Mouse (Mus musculus) layer of hippocampus, postnatal 10 days (tissue): ENCODE results near the gene Nr2c1. TPM values are rescaled to one million over a fixed set of nuclear protein-coding genes. Genes with fewer than 3 reads are reported as not detected.

Experiments
- DNase-seq, 2 experiments: peaks; one replicate each; pipeline ENCODE4 v3.0.0; 2021; ENCODE audit warnings: low spot score in 2 of 2
- total RNA-seq, 2 experiments: library from RNA; stranded (reverse); gene quantifications; 2 replicates each; pipeline ENCODE4 v1.2.3; 2021

The Nr2c1 gene
- total RNA-seq, 2 experiments from 2014 or later: 7.3 to 7.8 TPM

DNA sequence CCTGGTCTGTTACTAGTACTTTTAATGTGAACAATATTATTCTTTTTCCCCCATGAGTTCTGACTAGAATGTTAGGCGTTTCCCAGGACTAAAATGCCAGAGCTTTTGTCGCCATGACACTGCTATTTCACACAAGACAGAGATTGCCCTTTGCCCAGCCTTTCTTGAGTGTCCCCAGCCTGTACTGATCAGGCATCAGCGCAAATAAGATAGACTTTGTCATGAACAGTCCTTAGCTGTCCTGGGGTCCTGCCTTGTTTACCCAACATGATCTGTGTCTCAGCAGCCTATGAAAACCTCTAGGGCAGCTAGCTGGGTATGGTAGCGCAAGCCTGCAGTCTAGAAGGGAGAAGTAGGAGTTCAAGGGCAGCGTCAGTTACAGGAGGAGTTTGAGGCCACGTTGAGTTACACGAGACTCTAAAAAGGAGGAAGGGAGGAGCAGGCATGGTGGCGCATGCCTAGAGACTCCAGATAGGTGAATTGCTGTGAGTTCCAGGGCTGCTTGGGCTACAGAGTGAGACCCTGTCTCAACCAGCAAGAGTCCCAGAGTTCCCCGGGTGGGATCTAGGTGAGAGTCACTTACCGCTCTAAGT, 8.8 kb upstream of the Nr2c1 start:
- DNase-seq: no peak

DNA sequence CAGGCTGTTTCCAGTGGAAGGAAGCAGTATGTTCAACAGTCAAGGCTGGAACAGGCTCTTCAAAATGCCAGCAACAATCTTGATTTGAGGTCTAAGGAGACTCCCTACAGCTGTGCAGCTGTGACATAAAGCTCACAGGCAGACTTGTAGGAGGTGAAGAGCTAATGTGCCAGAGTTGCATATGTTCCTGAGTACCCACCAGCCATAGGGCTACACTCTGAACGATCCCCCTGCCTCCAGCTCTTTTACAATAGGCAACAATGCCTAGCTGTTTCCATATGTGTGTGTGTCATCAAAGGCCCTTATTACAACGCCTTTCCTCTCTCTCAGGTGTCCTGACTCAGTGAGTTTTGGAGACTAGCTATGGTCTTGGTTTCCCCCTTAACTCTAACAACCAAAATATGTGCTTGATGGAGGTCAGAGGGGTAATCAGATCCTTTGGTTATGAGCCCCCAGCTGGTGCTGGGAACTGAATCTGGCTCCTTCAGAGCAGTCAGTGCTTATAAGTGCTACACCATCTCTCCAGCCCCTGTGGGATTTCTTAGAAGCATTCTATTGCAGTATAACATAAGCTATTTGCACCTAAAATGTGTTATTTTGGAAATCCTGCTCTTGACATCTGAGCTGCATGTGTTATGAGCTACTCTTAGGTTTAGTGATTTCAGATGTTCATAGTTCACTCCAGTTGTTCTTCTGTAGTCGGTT, 7.4 kb upstream of the Nr2c1 start:
- DNase-seq: no peak

DNA sequence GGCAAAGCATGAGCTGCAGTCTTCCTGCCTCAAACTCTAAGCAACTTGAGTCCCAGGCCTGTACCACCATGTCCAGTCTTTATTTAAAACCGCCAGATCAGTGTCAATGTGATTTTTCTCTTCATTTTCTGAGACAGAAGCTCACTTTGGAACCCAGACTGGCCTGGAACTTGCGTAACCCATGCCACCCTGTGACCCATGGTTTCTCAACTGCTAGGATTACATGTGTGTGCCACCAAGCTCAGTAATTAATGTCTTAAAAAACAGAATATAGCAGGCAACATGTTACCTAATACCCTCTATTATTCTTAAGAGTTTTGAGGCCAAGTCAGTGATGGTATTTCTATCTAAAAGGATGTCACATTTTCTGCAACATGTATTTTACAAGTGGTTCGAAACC, 5.4 kb upstream of the Nr2c1 start:
- no peak for DNase-seq

DNA sequence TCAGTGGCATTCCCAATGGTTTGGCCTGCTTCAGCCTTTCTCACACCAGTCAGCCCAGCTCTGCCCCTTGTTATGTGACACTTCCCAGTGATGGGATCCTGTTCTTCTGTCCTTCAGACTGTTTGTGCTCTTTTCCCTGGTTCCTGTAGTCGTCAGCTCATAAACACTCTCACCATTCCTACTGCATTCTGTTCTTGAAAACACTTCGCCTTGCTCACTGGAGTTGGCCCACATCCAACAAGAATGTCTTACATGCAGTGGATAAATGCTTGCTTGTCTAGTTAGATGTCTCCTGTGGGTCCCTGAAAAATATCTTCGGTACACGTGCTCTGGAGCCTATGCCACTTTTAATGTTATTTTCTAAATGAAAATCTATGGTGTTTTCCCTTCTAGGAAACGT, 3.2 kb upstream of the Nr2c1 start:
- no peak for DNase-seq

DNA sequence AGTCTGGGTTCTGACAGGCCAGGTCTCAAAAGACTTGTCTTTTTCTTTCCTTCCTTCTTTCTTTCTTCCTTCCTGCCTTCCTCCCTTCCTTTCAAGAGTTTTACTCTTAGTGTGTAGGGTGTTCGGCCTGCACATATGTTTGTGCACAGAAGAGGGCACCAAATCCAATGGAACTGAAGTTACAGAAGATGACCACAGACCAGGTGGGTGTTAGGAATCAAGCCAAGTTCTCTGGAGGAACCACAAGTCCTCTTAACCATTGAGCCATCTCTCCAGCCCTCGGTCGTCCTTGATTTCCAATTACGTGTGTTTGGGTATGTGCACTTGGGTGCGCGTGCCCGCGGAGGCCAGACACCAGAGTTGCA, 450 bp upstream of the Nr2c1 start:
- DNase-seq: no peak

DNA sequence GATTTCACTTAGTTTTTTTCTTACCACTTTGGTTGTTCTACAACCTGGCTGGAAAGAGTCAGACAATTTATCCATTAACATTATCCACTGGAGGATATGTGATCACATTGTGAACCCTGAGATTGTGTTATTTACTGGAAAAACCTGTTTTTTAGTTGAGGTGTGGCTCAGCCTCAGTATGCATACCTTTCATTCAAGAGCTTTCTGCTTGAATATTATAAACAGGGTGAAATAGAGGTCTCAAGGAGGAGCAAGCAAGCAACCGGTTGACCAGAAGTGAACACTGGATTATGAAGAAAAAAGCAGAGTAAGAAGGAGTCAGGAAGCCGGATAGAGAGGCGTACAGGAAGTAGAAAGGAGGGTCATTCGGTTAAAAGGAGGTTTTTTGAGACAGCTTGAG, 3.7 kb downstream of the Nr2c1 start:
- DNase-seq: no peak

DNA sequence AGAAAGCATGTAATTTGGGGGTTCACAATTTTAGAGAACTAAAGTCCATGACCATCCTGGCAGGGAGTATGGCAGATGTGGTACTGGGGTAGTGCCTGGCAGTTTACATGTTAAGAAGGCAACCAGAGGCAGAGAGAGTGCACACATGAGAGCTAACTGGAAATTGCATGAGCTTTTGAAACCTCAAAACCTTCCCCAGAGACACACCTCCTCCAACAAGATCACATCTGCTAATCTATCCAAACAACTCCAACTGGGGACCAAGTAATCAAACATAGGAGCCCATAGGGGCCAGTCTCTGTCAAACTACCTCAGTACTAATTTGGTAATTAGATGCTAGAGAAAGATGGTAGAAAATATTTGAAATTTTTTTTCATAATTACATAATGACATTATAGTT, 6.0 kb downstream of the Nr2c1 start:
- no peak for DNase-seq

DNA sequence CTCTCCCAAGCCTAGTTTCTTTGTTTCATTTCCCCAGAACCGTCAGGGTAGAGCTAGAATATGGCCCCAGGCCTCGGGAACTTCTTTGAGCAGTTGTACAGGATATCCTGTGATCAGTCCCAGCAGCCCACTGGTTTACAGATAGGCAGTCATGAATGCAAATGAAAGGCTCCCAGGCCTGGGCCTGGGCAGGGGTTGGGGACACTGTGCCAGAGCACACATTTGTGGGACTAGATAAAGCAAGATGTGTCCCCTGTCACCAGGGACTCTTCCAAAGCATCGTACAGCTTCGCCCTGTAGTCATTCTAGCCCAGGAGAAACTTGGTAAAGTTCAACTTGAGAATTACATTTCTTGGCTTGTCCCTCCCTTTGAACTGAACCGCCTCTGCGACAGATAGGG, 11.1 kb downstream of the Nr2c1 start:
- DNase-seq: no peak

DNA sequence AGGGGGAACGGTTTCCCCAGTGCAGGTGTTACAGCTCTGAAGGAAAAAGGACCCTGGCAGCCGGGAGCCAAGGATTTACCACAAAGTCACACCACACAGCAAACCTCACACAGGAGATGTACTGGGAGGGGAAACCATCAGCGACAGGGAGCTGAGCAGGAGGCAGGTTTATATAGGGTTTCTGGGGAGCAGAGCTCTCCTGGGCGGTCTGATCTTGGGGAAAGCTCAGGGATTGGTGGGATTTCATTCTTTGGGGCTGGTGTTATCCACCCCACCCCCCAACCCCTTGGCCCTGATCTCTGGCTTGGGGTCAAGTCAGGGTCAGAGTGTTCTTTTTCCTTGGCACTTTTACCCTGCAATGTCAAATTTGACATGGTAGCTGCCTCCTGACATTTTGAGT, 11.6 kb downstream of the Nr2c1 start:
- DNase-seq: no peak

DNA sequence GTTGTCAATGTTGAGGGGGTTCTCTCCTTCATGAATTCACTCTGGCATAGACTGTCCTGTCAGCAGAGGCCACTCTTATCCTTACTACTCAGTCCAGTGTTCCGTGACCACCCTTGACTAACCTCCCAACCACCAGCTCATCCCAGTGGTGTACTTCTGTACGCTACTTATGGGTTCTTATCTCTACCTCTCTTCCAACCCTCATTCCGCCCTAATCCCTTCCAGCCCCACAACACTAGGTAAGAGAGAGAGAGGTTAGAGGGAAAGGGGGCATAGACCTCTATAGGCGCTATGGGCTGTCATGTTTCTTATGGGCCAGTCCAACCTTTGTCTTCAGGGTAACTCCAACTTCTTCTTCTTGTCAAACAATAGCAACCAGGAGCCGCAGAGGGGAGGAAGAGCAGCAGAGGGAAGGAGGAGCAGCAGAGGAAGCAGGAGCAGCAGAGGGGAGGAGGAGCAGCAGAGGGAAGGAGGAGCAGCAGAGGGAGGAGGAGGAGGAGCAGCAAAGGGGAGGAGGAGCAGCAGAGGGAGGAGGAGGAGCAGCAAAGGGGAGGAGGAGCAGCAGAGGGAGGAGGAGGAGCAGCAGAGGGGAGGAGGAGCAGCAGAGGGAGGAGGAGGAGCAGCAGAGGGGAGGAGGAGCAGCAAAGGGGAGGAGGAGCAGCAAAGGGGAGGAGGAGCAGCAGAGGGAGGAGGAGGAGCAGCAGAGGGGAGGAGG, 13.4 kb downstream of the Nr2c1 start:
- DNase-seq: no peak

DNA sequence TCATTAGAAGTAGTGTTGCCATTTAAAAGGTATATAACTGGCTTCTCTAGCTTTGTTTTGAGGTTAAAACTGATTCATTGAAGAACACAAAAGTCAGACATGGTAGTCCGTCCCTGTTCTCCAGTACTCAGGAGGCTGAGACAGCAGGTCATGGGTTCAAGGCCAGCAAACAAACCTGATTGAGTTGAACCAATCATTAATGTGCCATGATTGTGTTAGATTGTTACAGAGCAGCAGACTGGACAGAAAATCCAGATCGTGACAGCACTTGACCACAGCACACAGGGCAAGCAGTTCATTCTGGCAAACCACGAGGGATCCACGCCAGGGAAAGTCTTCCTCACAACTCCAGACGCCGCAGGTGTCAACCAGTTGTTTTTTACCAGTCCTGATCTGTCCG, 14.2 kb downstream of the Nr2c1 start:
- no peak for DNase-seq

DNA sequence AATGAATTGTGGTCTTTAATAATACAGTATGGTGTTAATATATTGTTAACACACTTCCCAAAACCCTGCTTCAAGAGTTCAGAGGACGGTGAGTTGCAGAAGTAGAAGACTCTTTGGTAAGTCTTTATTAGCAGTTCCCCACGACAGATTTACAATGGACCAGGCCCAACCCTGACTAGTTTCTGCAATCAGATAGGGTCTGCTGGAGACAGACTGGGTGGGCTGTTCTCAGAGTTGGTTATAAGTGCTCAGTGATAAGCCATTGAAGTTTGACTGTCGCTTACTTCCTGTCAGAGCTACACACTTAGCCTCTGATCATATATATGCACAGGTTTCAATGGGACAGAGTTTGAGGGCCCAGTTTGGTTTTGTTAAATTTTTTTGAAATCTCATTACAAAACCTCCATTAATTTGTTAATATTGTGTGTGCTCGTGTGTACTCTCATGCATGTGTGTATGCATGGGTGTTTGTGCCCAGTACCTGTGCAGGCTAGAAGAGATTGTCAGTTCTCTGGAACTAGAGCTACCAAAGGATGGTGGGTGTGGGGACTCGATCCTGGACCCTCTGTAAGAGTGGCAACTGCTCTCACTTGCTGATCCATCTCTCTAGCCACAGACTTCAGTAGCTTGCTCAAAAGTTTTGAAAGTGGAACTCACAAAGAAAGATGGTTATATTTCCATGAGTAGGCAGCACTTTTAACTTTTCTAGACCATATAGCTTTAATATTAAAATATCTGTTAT, 16.5 kb downstream of the Nr2c1 start:
- DNase-seq: no peak

DNA sequence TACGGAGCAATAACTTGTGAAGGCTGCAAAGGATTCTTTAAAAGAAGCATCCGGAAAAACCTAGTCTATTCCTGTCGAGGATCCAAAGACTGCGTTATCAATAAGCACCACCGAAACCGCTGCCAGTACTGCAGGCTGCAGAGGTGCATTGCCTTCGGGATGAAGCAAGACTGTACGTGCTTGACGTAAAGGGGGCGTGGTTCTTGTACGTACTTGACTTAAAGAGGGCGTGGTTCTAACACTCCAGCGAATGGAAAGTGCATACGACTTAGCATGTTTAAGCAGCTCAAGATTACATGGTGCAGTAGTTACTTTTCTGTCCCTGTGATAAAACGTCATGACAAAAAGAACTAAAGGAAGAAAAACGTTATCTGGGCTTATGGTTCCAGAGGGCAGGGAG, 17.6 kb downstream of the Nr2c1 start:
- no peak for DNase-seq

DNA sequence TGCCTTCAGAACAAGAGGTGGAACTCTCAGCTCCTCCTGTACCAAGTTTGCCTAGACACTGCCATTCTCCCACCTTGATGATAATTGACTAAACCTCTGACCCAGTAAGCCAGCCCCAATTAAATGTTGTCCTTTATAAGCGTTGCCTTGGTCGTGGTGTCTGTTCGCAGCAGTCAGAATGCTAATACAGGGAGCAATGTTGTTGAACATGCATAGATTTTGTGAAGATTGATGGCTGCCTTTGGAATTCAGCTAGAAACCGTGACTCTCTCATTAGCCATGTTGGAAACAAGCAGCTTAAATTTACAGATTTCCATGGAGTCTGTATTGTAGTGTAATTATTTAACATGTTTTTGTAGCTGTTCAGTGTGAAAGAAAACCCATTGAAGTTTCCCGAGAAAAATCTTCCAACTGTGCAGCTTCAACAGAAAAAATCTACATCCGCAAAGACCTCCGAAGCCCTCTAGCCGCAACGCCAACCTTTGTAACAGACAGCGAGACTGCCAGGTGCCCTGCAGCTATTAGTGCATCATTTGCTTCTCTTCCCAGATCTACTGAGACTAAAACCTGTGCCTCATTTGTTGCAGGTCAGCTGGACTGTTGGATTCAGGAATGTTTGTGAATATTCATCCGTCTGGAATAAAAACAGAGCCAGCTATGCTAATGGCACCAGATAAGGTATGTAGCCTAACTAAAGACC, 19.4 kb downstream of the Nr2c1 start:
- DNase-seq: no peak

DNA sequence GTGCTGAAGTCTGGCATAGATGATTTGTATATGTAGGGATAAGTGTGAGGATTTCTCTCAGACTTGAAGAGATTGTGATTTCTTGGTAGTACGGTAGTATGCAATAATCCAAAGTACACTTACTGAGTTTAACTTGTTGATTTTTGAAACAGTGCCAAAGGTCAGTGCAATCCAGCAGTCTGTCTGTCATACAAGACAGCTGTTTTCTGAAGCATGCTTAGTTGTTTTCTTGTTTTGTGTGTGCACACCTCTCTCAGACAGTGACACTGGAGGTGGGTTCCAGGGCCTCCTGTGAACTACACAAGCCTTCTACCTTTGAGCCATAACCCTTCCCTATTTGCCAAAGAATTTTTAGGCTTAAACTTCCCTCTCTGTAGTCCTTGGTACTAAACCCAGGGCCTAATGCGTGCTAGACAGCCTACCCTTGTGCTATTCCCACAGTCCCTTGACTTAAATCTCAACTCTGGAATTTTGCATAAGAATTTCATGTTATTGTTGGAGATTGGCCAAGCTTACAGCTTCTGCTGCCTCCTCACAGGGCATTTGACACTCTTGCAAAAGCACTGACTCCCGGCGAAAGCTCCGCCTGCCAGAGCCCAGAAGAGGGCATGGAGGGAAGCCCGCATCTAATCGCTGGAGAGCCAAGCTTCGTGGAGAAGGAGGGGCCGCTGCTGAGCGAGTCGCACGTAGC, 23.8 kb downstream of the Nr2c1 start:
- DNase-seq: no peak

DNA sequence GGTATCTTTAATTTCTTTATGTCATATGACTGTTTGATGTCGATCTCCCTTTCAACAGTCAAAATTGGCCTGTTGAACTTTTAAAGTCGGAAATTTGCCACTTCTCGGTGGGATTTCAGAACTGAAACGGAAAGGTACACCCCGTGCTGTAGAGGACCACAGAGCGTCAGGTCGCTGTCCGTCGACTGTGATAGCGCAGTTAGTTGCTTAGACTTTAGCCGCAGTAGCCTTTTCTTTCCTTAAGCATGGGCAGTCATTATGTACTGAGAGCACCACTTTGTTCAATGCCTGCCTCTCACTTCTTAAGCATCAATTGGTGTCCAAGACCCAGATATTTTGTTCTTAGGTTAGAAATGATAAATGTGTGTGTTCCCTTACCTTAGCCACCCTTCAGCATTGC, 24.3 kb downstream of the Nr2c1 start:
- DNase-seq: no peak

DNA sequence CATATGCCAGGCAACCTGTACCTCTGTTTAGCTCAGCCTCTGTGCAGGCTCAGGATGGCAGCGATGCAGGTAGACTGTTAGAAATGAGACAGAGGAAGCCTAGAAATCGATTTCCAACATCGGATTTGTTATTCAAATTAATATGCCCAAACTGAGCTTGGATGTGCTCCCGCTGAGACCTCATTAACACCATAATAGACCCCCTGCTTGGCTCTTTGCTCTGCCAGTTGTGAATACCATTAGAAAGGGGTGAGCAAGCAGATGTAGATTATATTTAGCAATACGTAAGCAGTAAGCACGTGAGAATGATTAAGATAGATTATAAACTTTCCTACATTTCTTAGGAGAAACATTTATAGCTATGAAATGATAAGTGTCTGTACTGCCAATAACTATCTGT, 24.9 kb downstream of the Nr2c1 start:
- no peak for DNase-seq

DNA sequence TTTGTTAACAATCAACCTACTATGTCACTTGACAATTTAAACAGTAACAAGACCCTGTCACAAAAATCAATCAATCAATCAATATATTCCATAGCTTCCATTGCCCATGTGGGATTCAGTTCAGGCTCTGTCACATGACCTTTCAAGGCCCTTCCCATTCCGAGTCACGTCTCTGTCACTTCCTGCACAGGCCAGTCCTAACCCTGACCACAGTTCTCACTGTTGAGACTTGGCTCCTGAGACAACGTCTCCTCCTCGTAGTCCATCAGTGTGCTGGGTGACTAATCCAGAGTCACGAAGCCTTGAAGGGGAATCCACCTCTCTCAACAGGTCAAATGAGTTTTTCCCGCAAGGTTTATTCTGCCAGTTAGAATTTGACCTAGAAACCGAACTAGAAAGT, 26.8 kb downstream of the Nr2c1 start:
- no peak for DNase-seq

DNA sequence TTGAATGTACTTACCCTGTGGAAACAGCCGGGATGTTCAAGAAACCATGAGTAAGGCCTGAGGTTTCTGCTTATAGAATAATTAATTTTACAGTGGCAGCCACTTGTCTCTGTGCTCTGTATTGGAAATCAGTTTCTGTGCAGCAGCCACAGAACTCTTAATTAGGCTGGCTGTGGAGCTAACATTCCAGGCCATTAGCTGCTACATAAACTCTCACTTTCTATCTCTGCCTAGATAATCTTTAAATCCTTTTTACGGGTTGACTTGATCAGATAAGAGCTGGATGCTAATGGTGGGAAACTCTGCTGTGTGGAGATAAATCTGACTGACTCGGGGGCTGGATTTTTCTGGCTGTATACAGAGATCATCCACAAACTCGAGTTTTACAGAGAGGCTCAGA, 35.4 kb downstream of the Nr2c1 start:
- no peak for DNase-seq

DNA sequence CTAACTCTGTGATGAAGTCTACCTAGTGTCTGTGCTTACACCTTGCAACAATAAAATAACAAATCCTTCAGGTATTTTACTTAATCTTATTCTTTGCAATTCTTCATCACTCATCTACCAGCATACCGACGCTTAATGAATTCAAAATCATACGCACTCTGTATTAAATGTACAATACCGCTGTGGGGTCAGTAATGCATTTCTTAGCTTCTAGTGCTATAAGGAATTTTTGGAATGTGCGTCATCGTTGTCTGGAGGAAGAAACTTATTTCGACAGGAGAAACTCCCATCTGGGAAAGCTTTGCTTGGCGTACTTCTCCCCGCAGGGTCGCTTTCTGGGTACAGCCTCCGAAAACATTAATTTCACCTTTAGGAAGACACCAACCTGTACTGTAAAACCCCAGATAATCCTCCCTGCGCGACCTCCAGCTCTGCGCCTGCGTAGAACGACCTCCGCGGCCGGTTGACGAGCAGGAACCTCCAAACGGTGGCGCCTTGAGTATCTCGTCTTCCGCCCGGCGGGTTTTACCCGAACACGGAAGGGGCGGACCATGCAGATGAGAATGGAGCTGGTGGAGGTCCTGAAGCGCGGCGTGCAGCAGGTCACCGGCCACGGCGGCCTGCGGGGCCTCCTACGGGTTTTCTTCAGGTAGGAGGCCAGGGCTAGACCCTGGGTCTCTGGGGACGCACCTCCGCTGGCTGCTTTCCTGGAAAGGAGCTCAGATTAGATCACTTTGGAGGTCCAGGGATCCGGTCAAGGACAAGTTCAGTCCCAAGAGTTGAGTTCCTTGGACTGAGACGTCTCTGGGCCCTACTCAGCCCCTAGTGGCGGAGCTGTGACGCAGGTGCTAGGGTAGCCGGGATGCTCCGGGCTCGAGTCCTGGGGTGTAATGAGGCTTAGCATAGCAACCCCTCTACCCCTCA, 50.9 kb downstream of the Nr2c1 start, which contains the start of gene Ndufa12:
Gene Ndufa12, plus strand, starts transcription at position 239 of the 924 bp plus-strand sequence.
- peak; percentile 97 to 98 for DNase-seq
